Mouse (Mus musculus) ES-E14 (cell line): ENCODE results near the gene Arhgap24. TPM values are rescaled to one million over a fixed set of nuclear protein-coding genes. Genes with fewer than 3 reads are reported as not detected.

ENCODE experiments used
- DNase-seq: peaks from one replicate; pipeline ENCODE4 v3.0.0-alpha.2; 2013; ENCODE audit warnings: low read depth, low spot score
- H3K27ac ChIP-seq: 2 replicates; pipeline ENCODE4 v1.5.1; 2012; ENCODE audit warnings: low read depth, mild to moderate bottlenecking, low read length, moderate library complexity, mixed read lengths; ENCODE audit not compliant: poor library complexity, insufficient read depth, severe bottlenecking
- H3K36me3 ChIP-seq: 2 replicates; pipeline ENCODE4 v1.6.1; 2012; ENCODE audit warnings: mild to moderate bottlenecking, low read length, moderate library complexity, mixed read lengths; ENCODE audit not compliant: control insufficient read depth, poor library complexity, insufficient read depth, severe bottlenecking
- H3K4me1 ChIP-seq, 2 experiments: fragments of 150-350 bp in 1 of 2; sonication (generic) in 1 of 2; 2 replicates each; pipeline ENCODE4 v1.6.1; 2012; ENCODE audit warnings: low read length in 2 of 2, mild to moderate bottlenecking in 1 of 2, mixed read lengths in 1 of 2; ENCODE audit not compliant: control insufficient read depth in 2 of 2, insufficient read depth in 2 of 2, poor library complexity in 1 of 2
- H3K4me3 ChIP-seq, 2 experiments: fragments of 150-350 bp in 1 of 2; sonication (generic) in 1 of 2; 2 replicates each; pipeline ENCODE4 v1.5.1; 2012; ENCODE audit warnings: low read length in 2 of 2, low read depth in 1 of 2, mild to moderate bottlenecking in 1 of 2, mixed read lengths in 1 of 2; ENCODE audit not compliant: insufficient read depth in 1 of 2, poor library complexity in 1 of 2, severe bottlenecking in 1 of 2
- H3K9ac ChIP-seq: 2 replicates; pipeline ENCODE4 v1.6.1; 2012; ENCODE audit warnings: low read depth, mild to moderate bottlenecking, low read length, mixed read lengths; ENCODE audit not compliant: poor library complexity, insufficient read depth, severe bottlenecking
- H3K9me3 ChIP-seq: fragments of 150-350 bp; sonication (generic); 2 replicates; pipeline ENCODE4 v1.6.1; 2012; ENCODE audit warnings: low read depth, mild to moderate bottlenecking, low read length; ENCODE audit not compliant: control insufficient read depth, insufficient read depth
- CHD2 ChIP-seq: IDR thresholded peaks from 2 replicates; pipeline ENCODE4 v1.6.1; 2014; ENCODE audit warnings: mild to moderate bottlenecking, low read depth, low read length, inconsistent platforms
- HCFC1 ChIP-seq: IDR thresholded peaks from 2 replicates; pipeline ENCODE4 v1.6.1; 2012; ENCODE audit warnings: low read length, inconsistent platforms, borderline replicate concordance; ENCODE audit not compliant: insufficient read depth
- MAFK ChIP-seq: IDR thresholded peaks from 2 replicates; pipeline ENCODE4 v1.6.1; 2014; ENCODE audit warnings: mild to moderate bottlenecking, low read depth, low read length, inconsistent platforms; ENCODE audit not compliant: insufficient read depth
- ZC3H11A ChIP-seq: IDR thresholded peaks from 2 replicates; pipeline ENCODE4 v1.6.1; 2012; ENCODE audit warnings: low read depth, mild to moderate bottlenecking, inconsistent platforms, low read length, borderline replicate concordance
- ZNF384 ChIP-seq: IDR thresholded peaks from 2 replicates; pipeline ENCODE4 v1.6.1; 2012; ENCODE audit warnings: low read depth, low read length, inconsistent platforms
- in situ Hi-C, 2 experiments: fragments of 600-800 bp; cut with MboI; formaldehyde crosslinking; loops; one replicate each; pipeline ENCODE4 v1.15.1; 2025; ENCODE audit warnings: low sequenced_read_pairs in 2 of 2, inconsistent platforms in 1 of 2; ENCODE audit not compliant: unreplicated experiment in 2 of 2
- total RNA-seq: library from RNA; depleted of rRNA; stranded (reverse); fragments of 300-350 nt; gene quantifications from 2 replicates; pipeline ENCODE4 v1.2.3, GENCODE M21; 2012

Arhgap24 gene
- total RNA-seq, 1 experiment = 0.89 TPM

DNA sequence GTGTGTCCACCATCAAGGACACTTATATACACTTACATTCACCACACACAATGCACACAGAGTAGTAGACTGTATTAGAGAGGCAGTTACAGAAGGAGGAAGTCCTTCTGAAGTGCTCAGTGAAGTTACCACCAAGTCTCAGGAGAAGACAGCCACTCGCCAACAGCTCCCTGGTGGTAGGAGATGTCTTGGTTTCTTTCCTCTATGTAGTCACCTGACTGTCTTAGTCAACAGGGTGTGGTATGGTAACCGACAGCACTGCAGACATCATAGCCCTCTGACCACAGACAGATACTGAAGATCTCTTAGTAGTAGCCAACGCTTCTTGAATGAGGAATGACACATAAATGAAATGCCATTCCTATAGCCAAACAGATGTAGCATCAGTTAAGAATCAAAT lies 212.7 kb downstream of the Arhgap24 start:
- H3K4me3 ChIP-seq = no peak overlapping the region
- TF ChIP-seq HCFC1 (no peak), CHD2 (no peak), ZC3H11A (no peak), MAFK (no peak), ZNF384 (no peak)

DNA sequence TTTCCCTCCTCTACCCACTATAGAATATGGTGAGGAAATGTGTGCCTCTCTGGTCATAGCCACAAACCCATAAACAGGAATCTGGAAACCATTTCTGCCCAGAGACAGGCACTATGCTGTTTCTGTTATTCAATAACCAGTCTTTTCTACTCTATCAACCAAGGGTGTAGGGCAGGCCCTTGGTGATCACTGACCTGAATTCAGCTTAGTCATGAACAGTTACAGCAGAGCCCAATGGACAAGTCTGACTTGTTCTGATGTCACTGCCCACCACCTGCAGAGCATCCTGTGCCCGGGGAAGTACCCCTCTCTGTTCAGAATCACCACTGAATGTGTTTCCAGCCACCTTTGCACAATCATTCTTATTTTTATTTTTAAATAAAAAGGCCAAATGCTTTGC lies 216.6 kb downstream of the Arhgap24 start:
- in situ Hi-C loops = loop anchor here in 1 of 2 experiments (25.0 kb wide), 1 partner anchor 485 kb away; no protein-coding TSS in a partner anchor
- Histone ChIP-seq H3K4me1 (no peaks in the 10 kb centered on the region), H3K4me3 (no peak overlapping the region), H3K27ac (no peak overlapping the region), H3K9me3 (no peaks in the 10 kb centered on the region), H3K9ac (no peak overlapping the region), H3K36me3 (no peaks in the 10 kb centered on the region)
- no peak for TF ChIP-seq ZNF384
- TF ChIP-seq CHD2 = no peak
- no peak for TF ChIP-seq ZC3H11A
- TF ChIP-seq HCFC1 = no peak
- TF ChIP-seq MAFK = no peak
- no peak for DNase-seq

More for the DNA sequence above, 212.7 kb downstream of the Arhgap24 start:
- no peak overlapping the region for H3K27ac ChIP-seq
- no peaks in the 10 kb centered on the region for H3K9me3 ChIP-seq
- in situ Hi-C loops = loop anchor here in 1 of 2 experiments (25.0 kb wide), 1 partner anchor 482 kb away; no protein-coding TSS in a partner anchor
- no peaks in the 10 kb centered on the region for H3K4me1 ChIP-seq
- no peak overlapping the region for H3K9ac ChIP-seq
- no peaks in the 10 kb centered on the region for H3K36me3 ChIP-seq
- no peak for DNase-seq

- TF ChIP-seq MAFK = no peak
- TF ChIP-seq ZNF384 = no peak
- no peak for TF ChIP-seq CHD2
- TF ChIP-seq HCFC1 = no peak
- no peaks in the 10 kb centered on the region for H3K36me3 ChIP-seq
- in situ Hi-C loops = loop anchor here in 1 of 2 experiments (25.0 kb wide), 1 partner anchor 486 kb away; no protein-coding TSS in a partner anchor
- H3K27ac ChIP-seq = no peak overlapping the region
- H3K9ac ChIP-seq = no peak overlapping the region
- H3K9me3 ChIP-seq = no peaks in the 10 kb centered on the region
- H3K4me1 ChIP-seq = no peaks in the 10 kb centered on the region
- H3K4me3 ChIP-seq = no peak overlapping the region
- no peak for DNase-seq
These were observed 217.2 kb downstream of the Arhgap24 start for GRCm38 (mm10) chr5:102698396-102698795.

DNA sequence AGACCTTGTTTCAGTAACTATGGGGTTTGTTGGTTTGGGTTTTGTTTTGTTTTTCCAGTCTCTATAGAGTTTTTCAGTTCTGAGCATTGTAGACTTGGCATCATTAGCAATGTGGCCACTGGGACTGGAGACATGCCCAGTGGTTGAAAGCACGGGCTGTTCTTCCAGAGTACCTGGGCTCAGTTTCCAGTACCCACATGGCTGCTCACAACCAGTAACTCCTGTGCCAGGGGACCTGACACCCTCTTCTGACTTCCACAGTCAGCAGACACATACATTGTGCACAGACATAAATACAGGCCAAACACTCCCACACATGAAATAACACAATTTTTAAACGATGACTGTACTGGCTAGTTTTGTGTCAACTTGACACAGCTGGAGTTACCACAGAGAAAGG lies 217.7 kb downstream of the Arhgap24 start:
- no peak overlapping the region for H3K9ac ChIP-seq
- H3K36me3 ChIP-seq = no peaks in the 10 kb centered on the region
- TF ChIP-seq CHD2 (no peak), HCFC1 (no peak), ZC3H11A (no peak), ZNF384 (no peak), MAFK (no peak)
- no peak for DNase-seq
- H3K4me1 ChIP-seq = no peaks in the 10 kb centered on the region
- no peak overlapping the region for H3K27ac ChIP-seq
- no peak overlapping the region for H3K4me3 ChIP-seq
- no peaks in the 10 kb centered on the region for H3K9me3 ChIP-seq
- in situ Hi-C loops = loop anchor here in 1 of 2 experiments (25.0 kb wide), 1 partner anchor 487 kb away; no protein-coding TSS in a partner anchor

- no peaks in the 10 kb centered on the region for H3K36me3 ChIP-seq
- DNase-seq = no peak
- no peak overlapping the region for H3K27ac ChIP-seq
- no peak overlapping the region for H3K9ac ChIP-seq
- no peaks in the 10 kb centered on the region for H3K9me3 ChIP-seq
- no peak overlapping the region for H3K4me3 ChIP-seq
- no peaks in the 10 kb centered on the region for H3K4me1 ChIP-seq
- in situ Hi-C loops = no loop called here
- no peak for TF ChIP-seq ZNF384
- no peak for TF ChIP-seq ZC3H11A
- no peak for TF ChIP-seq CHD2
- TF ChIP-seq HCFC1 = no peak
- TF ChIP-seq MAFK = no peak
These were observed 221.4 kb downstream of the Arhgap24 start for GRCm38 (mm10) chr5:102702581-102702980.
